ENCODE assay signal across 15 mouse cellular contexts in the genomic region with DNA sequence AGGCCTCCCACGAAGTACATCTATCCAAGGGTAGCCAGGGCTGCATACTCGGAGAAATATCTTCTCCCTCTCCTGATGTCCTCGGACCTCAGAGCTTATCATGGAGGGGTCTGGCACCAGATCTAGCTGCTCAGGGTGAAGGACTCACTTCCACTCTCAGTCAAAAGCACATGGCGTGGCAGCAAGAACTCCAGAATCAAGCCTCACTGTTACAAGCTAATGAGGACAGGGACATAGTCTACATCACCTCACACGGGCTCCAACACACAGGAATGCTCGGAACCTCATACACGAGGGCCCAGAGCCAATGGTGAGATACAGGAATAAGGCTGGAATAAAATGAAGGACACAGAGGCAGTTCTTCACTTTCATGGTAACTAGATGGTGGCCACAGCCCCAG.
"Had no signal": no experiment of that assay in that cellular context is flagged by ENCODE, and none has a peak within 500 bp of the region (broad histone marks: within the 10 kb centered on the region; RNA-seq: fewer than 3 reads in every experiment).

No protein-coding gene starts in this region.

- H3K27ac ChIP-seq: kidney, embryonic 15.5 days; limb, embryonic 12.5 days; limb, embryonic 15.5 days; liver, embryonic 13.5 days had no signal

- H3K4me3 ChIP-seq: kidney, embryonic 15.5 days; limb, embryonic 12.5 days; limb, embryonic 15.5 days; liver, embryonic 13.5 days had no signal

- DNase-seq: kidney, adult 8-10 months; kidney, postnatal 10 days; kidney, postnatal 36 days; layer of hippocampus, adult 9-11 months; left cerebral cortex, postnatal 4 days; liver, embryonic 13.5 days; lung, adult 2 months; lung, postnatal 14 days; midbrain, embryonic 14.5 days; thymus, adult 18-20 months; thymus, postnatal 36 days had no signal

- H3K4me1 ChIP-seq: kidney, embryonic 15.5 days had no signal

- H3K36me3 ChIP-seq: kidney, embryonic 15.5 days; limb, embryonic 12.5 days; limb, embryonic 15.5 days; liver, embryonic 13.5 days had no signal

- H3K9ac ChIP-seq: kidney, embryonic 15.5 days; limb, embryonic 12.5 days; limb, embryonic 15.5 days; liver, embryonic 13.5 days had no signal

- H3K9me3 ChIP-seq: kidney, embryonic 15.5 days; limb, embryonic 12.5 days; limb, embryonic 15.5 days; liver, embryonic 13.5 days had no signal

- H3K4me2 ChIP-seq: kidney, embryonic 15.5 days; limb, embryonic 12.5 days; limb, embryonic 15.5 days; liver, embryonic 13.5 days; midbrain, embryonic 11.5 days had no signal
